Mouse (Mus musculus): ENCODE measurements around the gene Ulk1.

GRCm38 (mm10) chr5:110802809-110803208 is 7.1 kb downstream of the Ulk1 start:
- no peak for TF ChIP-seq GATA1 (IDR thresholded peaks at IDR 0.05; ENCODE audit: borderline replicate concordance, low read length)
- TF ChIP-seq CTCF (IDR thresholded peaks at IDR 0.05; ENCODE audit: low read depth, low read length), result no peak
- peak; percentile 76 for TF ChIP-seq TAL1 (conservative IDR thresholded peaks at IDR 0.05; ENCODE audit: low read depth, low read length)
- no peak for TF ChIP-seq POLR2AphosphoS5 (IDR thresholded peaks at IDR 0.05; ENCODE audit: insufficient replicate concordance, low read depth, low read length)
- TF ChIP-seq GATA2 (IDR thresholded peaks at IDR 0.05; ENCODE audit: borderline replicate concordance, low read depth, low read length), result no peak

Measured in G1E (cell line).